Mouse (Mus musculus): ENCODE data around the gene Glis3. TPM values are rescaled to one million over a fixed set of nuclear protein-coding genes. Genes with fewer than 3 reads are reported as not detected.

Gene Glis3
- polyA plus RNA-seq, 2 experiments = 0.08 to 0.14 TPM

- Histone ChIP-seq H3K4me1 (replicated peaks; ENCODE audit: control insufficient read depth in 2 of 2, insufficient read depth in 2 of 2, low read length in 1 of 2) (no peaks in the 10 kb centered on the region), H3K9me3 (ENCODE audit: control insufficient read depth, low read length) (no peaks in the 10 kb centered on the region), H3K4me3 (ENCODE audit: insufficient read depth in 1 of 2, low read depth in 2 of 2, low read length in 2 of 2) (no peak overlapping the region), H3K4me2 (ENCODE audit: low read depth) (no peak overlapping the region), H3K9ac (replicated peaks) (no peak overlapping the region), H3K27me3 (ENCODE audit: control insufficient read depth, insufficient read depth, low read length) (no peaks in the 10 kb centered on the region), H3K36me3 (replicated peaks; ENCODE audit: control insufficient read depth, insufficient read depth, low read depth) (no peaks in the 10 kb centered on the region), H3K27ac (no peak overlapping the region)
- ATAC-seq (ENCODE audit: insufficient read depth) = no peak
- 40% methylated on average over 4 of the region's 4 CpGs for WGBS (ENCODE audit: insufficient replicate concordance)
- TF ChIP-seq CTCF (IDR thresholded peaks at IDR 0.05; ENCODE audit: low read depth) = no peak
- TF ChIP-seq EP300 (IDR thresholded peaks at IDR 0.05; ENCODE audit: low read depth) = no peak
- DNase-seq (ENCODE audit: low read depth in 3 of 3, low spot score in 3 of 3) = no peak
Observed at GRCm38 (mm10) chr19:28289457-28289856, 390.4 kb downstream of the Glis3 start.

- no peaks in the 10 kb centered on the region for H3K9me3 ChIP-seq (ENCODE audit: control insufficient read depth, low read length)
- ATAC-seq (ENCODE audit: insufficient read depth) = no peak
- no peak overlapping the region for H3K4me3 ChIP-seq (ENCODE audit: insufficient read depth in 1 of 2, low read depth in 2 of 2, low read length in 2 of 2)
- no peak for TF ChIP-seq CTCF (IDR thresholded peaks at IDR 0.05; ENCODE audit: low read depth)
- no peak for TF ChIP-seq EP300 (IDR thresholded peaks at IDR 0.05; ENCODE audit: low read depth)
- H3K4me2 ChIP-seq (ENCODE audit: low read depth) = no peak overlapping the region
- no peak overlapping the region for H3K27ac ChIP-seq
- H3K9ac ChIP-seq (replicated peaks) = no peak overlapping the region
- DNase-seq (ENCODE audit: low read depth in 3 of 3, low spot score in 3 of 3) = no peak
- WGBS (ENCODE audit: insufficient replicate concordance) = 22% methylated on average over 2 of the region's 2 CpGs
- no peaks in the 10 kb centered on the region for H3K4me1 ChIP-seq (replicated peaks; ENCODE audit: control insufficient read depth in 2 of 2, insufficient read depth in 2 of 2, low read length in 1 of 2)
- no peaks in the 10 kb centered on the region for H3K27me3 ChIP-seq (ENCODE audit: control insufficient read depth, insufficient read depth, low read length)
- H3K36me3 ChIP-seq (replicated peaks; ENCODE audit: control insufficient read depth, insufficient read depth, low read depth) = no peaks in the 10 kb centered on the region
Observed at GRCm38 (mm10) chr19:28287431-28287830, 392.4 kb downstream of the Glis3 start.

- H3K4me3 ChIP-seq (ENCODE audit: insufficient read depth in 1 of 2, low read depth in 2 of 2, low read length in 2 of 2) = no peak overlapping the region
- H3K9ac ChIP-seq (replicated peaks) = no peak overlapping the region
- no peak for ATAC-seq (ENCODE audit: insufficient read depth)
- TF ChIP-seq EP300 (IDR thresholded peaks at IDR 0.05; ENCODE audit: low read depth) = no peak
- TF ChIP-seq CTCF (IDR thresholded peaks at IDR 0.05; ENCODE audit: low read depth) = no peak
- DNase-seq (ENCODE audit: low read depth in 3 of 3, low spot score in 3 of 3) = no peak
- 67% methylated on average over 7 of the region's 7 CpGs for WGBS (ENCODE audit: insufficient replicate concordance)
- H3K4me1 ChIP-seq (replicated peaks; ENCODE audit: control insufficient read depth in 2 of 2, insufficient read depth in 2 of 2, low read length in 1 of 2) = no peaks in the 10 kb centered on the region
- H3K36me3 ChIP-seq (replicated peaks; ENCODE audit: control insufficient read depth, insufficient read depth, low read depth) = no peaks in the 10 kb centered on the region
- H3K27me3 ChIP-seq (ENCODE audit: control insufficient read depth, insufficient read depth, low read length) = no peaks in the 10 kb centered on the region
- H3K4me2 ChIP-seq (ENCODE audit: low read depth) = no peak overlapping the region
- H3K9me3 ChIP-seq (ENCODE audit: control insufficient read depth, low read length) = no peaks in the 10 kb centered on the region
- H3K27ac ChIP-seq = no peak overlapping the region
Observed at GRCm38 (mm10) chr19:28284098-28284569, 395.7 kb downstream of the Glis3 start.

GRCm38 (mm10) chr19:28283241-28284097 is 396.4 kb downstream of the Glis3 start:
- H3K4me2 ChIP-seq (ENCODE audit: low read depth) = no peak overlapping the region
- no peak overlapping the region for H3K9ac ChIP-seq (replicated peaks)
- no peak overlapping the region for H3K27ac ChIP-seq
- no peaks in the 10 kb centered on the region for H3K27me3 ChIP-seq (ENCODE audit: control insufficient read depth, insufficient read depth, low read length)
- no peaks in the 10 kb centered on the region for H3K36me3 ChIP-seq (replicated peaks; ENCODE audit: control insufficient read depth, insufficient read depth, low read depth)
- H3K4me1 ChIP-seq (replicated peaks; ENCODE audit: control insufficient read depth in 2 of 2, insufficient read depth in 2 of 2, low read length in 1 of 2) = no peaks in the 10 kb centered on the region
- no peak for DNase-seq (ENCODE audit: low read depth in 3 of 3, low spot score in 3 of 3)
- no peaks in the 10 kb centered on the region for H3K9me3 ChIP-seq (ENCODE audit: control insufficient read depth, low read length)
- H3K4me3 ChIP-seq (ENCODE audit: insufficient read depth in 1 of 2, low read depth in 2 of 2, low read length in 2 of 2) = no peak overlapping the region
- 60% methylated on average over 7 of the region's 7 CpGs for WGBS (ENCODE audit: insufficient replicate concordance)
- no peak for TF ChIP-seq CTCF (IDR thresholded peaks at IDR 0.05; ENCODE audit: low read depth)
- TF ChIP-seq EP300 (IDR thresholded peaks at IDR 0.05; ENCODE audit: low read depth) = no peak
- no peak for ATAC-seq (ENCODE audit: insufficient read depth)

GRCm38 (mm10) chr19:28281405-28281804 is 398.5 kb downstream of the Glis3 start:
- 58% methylated on average over 4 of the region's 4 CpGs for WGBS (ENCODE audit: insufficient replicate concordance)
- no peak overlapping the region for H3K27ac ChIP-seq
- H3K9ac ChIP-seq (replicated peaks) = no peak overlapping the region
- TF ChIP-seq CTCF (IDR thresholded peaks at IDR 0.05; ENCODE audit: low read depth) = no peak
- no peak for TF ChIP-seq EP300 (IDR thresholded peaks at IDR 0.05; ENCODE audit: low read depth)
- H3K4me2 ChIP-seq (ENCODE audit: low read depth) = no peak overlapping the region
- H3K36me3 ChIP-seq (replicated peaks; ENCODE audit: control insufficient read depth, insufficient read depth, low read depth) = no peaks in the 10 kb centered on the region
- DNase-seq (ENCODE audit: low read depth in 3 of 3, low spot score in 3 of 3) = no peak
- no peak overlapping the region for H3K4me3 ChIP-seq (ENCODE audit: insufficient read depth in 1 of 2, low read depth in 2 of 2, low read length in 2 of 2)
- H3K4me1 ChIP-seq (replicated peaks; ENCODE audit: control insufficient read depth in 2 of 2, insufficient read depth in 2 of 2, low read length in 1 of 2) = no peaks in the 10 kb centered on the region
- no peaks in the 10 kb centered on the region for H3K9me3 ChIP-seq (ENCODE audit: control insufficient read depth, low read length)
- no peak for ATAC-seq (ENCODE audit: insufficient read depth)
- H3K27me3 ChIP-seq (ENCODE audit: control insufficient read depth, insufficient read depth, low read length) = no peaks in the 10 kb centered on the region

Data from liver, embryonic 14.5 days (tissue).